Mouse (Mus musculus) ovary, postnatal 10 days (tissue): Measurements from ENCODE around the gene Cpa2.

ENCODE experiments used
- DNase-seq: peaks from one replicate; pipeline ENCODE4 v3.0.0; 2022; ENCODE audit warnings: low spot score

Gene Cpa2

GRCm38 (mm10) chr6:30541009-30541799 is at the start of gene Cpa2:
TSS of gene Cpa2 (plus strand) at chr6:30541582.
- no peak for DNase-seq

DNA sequence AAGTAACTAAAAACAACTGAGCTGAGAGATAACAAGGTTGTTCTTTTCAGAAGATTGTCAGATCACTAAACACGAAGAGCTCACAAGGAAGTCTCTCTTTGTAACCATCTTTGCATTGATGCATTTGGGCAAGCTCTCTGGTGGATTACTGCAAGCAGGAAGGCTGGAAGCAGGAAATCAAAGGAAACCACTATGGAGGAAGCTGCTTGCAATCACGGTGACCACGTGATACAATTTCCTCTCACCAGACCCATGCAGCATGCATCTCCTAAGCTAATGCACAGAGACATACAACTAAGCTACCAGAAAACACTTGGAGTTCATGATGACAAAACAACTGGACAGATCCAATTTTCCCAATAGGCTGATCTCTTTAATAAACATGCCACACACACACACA is 42.3 kb upstream of the Cpa2 start:
- DNase-seq: no peak

DNA sequence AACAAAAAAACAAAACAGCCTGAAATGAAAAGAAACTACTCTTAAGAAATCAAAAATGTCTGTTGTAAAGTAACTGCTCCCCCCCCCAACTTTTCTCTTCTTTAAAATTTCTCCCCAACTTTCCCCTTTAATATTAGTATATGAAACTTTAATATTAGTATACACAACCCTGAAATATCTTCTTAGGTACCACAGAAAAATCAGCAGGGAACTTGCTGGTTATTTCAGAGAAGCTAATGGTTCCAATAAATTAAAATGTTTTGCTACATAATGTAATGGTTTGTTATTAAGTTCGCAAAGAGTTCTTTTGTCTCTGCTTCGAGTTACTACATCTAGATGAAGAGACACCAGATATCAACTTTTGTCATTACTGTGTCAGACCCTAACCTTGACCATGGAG is 32.6 kb upstream of the Cpa2 start:
- no peak for DNase-seq

- peak; percentile 98 for DNase-seq
Observed at GRCm38 (mm10) chr6:30509265-30510239, 31.8 kb upstream of the Cpa2 start, which contains the start of the genes Tmem209 and Ssmem1. TSS of gene Tmem209 (minus strand) at chr6:30509783. TSS of gene Ssmem1 (plus strand) at chr6:30509849.

GRCm38 (mm10) chr6:30510291-30510690 is 31.1 kb upstream of the Cpa2 start:
- no peak for DNase-seq

DNA sequence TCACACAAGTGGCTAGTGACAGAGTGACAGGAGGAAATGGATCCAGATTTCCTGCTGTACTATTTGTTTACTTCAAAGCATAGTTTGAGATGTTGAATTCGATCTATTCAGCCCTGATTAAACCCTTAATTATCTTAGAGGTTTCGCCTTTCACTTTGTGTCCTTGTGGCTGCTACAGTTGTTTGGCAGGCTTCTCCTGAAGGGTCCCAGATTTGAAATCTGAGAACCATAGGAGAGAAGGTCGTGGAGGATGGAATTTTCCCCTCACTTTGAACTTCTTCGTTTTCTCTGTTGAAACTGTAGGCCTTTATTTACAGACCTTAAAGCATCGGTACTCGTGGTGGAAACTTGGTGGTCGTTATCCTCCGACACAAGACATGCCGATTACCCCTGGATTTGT is 27.1 kb upstream of the Cpa2 start:
- no peak for DNase-seq

GRCm38 (mm10) chr6:30520400-30520799 is 21.0 kb upstream of the Cpa2 start:
- no peak for DNase-seq

DNA sequence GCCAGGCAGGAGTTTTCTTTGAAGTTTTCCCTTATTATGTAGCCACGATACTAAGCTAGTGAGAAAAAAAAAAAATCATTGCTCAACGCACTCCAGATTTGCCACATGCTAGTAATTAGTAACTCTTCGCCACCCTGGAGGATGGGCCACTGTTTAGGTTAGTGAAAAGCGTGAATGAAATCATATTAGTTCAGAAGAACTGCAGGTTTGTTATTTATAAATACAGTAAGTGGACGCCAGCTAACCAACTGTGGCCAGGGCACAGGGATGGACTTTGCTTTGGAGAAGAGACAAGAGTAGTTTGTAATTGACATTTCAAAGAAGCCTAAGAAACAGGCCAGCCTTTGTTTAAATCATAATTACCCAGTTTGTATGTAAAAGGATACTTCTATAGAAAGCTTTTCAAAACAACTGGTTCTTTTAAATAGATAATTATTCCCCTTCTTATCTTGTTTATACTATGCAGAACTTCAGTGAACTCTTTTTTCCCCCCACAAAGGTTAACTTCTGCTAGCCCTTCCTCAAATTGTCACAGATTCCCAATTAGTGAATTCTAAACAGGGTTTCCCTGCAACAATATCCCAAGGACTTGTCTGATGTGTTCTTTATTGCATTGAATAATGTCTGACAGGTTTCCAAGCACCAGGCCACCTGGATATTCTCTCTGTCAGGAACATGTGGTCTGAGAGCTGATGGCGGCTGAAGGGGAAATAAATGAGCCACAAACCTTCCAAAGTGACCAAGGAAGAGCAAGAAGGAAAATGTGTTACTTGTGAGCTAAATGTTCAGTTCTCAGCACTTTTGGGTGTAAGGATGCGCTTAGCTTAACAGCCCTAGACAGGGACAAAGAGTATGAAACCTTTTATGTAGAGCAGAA is 15.7 kb upstream of the Cpa2 start:
- DNase-seq: no peak

GRCm38 (mm10) chr6:30526586-30527515 is 14.5 kb upstream of the Cpa2 start:
- DNase-seq: no peak

DNA sequence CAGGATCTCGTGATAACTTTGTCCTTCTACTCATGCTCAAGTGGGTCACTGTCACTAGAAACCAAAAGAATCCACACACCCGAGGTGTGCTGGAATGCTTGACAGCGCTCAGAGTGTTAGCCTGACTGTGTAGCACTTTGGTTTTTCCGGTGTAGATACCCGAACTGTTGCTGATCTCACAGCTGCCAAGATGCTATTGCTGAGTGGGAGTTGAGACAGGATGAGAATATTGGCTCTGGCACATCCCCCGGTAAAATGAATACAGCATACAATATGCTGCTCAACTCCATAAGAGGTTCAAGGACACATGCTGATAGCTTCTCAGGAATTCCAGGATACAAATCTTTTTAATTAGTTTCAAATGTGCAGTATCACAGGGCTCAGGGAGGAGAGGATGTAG is 12.6 kb upstream of the Cpa2 start:
- DNase-seq: no peak

GRCm38 (mm10) chr6:30535340-30535739 is 6.0 kb upstream of the Cpa2 start:
- no peak for DNase-seq

GRCm38 (mm10) chr6:30538240-30538639 is 3.1 kb upstream of the Cpa2 start:
- DNase-seq: no peak

GRCm38 (mm10) chr6:30538800-30539199 is 2.6 kb upstream of the Cpa2 start:
- no peak for DNase-seq

DNA sequence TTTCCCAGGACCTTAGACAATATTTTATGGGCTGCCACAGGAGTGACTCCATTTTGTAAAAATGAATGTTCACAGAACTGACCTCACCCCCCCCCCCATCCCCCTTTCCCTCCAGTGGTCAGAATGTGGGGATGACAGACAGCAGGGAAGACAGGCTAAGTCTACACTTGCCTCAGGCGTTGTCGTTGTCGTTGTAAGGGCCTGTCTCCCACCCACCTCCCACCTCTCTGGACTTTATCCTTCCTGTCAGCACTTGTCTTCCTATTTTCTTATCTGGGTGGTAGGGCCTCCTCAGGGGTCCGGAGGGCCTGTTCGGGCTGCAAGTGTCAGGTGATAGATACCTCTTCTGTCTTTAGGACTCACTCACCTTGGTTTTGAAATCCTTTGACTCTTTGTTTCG is 895 bp downstream of the Cpa2 start:
- no peak for DNase-seq

GRCm38 (mm10) chr6:30543077-30543476 is 1.7 kb downstream of the Cpa2 start:
- no peak for DNase-seq

DNA sequence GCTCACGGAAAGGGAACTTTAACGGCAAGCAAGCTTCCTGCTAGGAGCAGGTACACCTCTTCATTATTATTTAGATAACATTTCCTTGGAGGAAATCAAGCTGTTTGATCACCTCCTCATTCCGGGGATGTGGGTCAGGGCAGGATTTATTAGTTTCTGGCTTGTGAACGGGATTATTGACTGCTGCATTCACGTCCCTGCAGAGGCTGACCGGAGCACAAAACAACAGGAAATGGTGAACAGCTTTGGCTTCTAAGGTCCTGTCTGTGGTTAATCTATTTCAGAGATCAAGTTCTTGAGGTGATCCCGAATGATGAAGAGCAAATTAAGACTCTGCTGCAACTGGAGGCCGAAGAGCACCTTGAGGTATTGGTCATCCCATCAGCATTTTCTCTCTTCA is 2.5 kb downstream of the Cpa2 start:
- DNase-seq: no peak

- DNase-seq: no peak
Observed at GRCm38 (mm10) chr6:30545689-30546088, 4.3 kb downstream of the Cpa2 start.

GRCm38 (mm10) chr6:30546571-30547273 is 5.3 kb downstream of the Cpa2 start:
- no peak for DNase-seq

- no peak for DNase-seq
Observed at GRCm38 (mm10) chr6:30547274-30547645, 5.9 kb downstream of the Cpa2 start.

GRCm38 (mm10) chr6:30547656-30548306 is 6.4 kb downstream of the Cpa2 start:
- no peak for DNase-seq
